Mouse (Mus musculus) retina, postnatal 7 days (tissue): ENCODE measurements around the gene Ect2.

Experiments
- DNase-seq: peaks from one replicate; pipeline ENCODE4 v3.0.0-alpha.2; 2012; ENCODE audit warnings: low read depth, low spot score

Gene Ect2

DNA sequence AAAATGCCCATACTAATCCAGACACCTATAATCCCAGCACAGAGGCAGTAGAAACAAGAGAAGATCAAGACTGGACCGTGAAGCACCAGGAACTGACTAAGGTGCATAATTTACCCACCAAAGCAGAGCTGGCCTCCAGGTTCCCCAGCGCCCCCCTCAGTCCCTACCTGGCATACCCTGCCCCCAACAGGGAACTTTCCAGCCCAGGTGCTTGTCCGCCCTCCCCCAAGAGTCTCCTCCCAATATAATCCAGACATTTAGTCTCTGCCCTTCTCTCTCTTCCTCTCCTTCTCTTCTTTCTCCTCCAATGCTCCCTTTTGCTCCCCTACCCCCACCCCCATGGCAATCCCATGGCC lies 2.9 kb upstream of the Ect2 start:
- no peak for DNase-seq

DNA sequence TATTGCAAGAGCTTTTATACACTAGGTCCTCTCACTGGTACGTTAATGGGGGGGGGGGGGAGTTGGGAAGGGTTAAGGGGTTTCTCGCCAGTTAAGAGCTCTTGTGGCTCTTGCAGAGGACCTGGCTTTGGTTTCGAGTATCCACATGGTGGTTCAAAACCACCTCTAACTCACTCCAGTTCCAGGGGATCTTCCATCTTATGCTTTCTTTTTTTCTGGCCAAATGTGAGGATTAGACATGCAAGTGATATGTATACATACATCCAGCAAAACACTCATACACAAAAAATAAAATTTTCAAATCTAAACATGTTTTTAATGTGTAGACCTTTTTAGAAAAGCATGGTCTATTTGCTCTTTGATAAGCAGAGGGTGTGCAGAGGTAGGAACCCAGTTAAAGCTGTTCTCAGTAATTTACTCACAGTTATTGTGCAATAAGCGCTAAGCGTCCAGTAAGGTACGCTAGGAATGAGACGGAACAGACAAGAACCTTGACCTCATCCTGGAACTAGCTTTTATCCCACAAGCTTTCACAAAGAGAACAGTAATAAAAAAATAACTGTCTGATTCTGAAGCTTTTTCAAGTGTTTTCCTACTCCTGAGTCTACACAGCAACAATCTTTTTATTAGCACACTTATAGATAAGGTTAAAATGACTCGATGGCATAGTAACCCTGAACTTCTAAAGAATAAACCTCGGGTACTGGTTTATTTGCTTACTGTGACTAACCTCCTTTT lies 2.3 kb upstream of the Ect2 start:
- no peak for DNase-seq

DNA sequence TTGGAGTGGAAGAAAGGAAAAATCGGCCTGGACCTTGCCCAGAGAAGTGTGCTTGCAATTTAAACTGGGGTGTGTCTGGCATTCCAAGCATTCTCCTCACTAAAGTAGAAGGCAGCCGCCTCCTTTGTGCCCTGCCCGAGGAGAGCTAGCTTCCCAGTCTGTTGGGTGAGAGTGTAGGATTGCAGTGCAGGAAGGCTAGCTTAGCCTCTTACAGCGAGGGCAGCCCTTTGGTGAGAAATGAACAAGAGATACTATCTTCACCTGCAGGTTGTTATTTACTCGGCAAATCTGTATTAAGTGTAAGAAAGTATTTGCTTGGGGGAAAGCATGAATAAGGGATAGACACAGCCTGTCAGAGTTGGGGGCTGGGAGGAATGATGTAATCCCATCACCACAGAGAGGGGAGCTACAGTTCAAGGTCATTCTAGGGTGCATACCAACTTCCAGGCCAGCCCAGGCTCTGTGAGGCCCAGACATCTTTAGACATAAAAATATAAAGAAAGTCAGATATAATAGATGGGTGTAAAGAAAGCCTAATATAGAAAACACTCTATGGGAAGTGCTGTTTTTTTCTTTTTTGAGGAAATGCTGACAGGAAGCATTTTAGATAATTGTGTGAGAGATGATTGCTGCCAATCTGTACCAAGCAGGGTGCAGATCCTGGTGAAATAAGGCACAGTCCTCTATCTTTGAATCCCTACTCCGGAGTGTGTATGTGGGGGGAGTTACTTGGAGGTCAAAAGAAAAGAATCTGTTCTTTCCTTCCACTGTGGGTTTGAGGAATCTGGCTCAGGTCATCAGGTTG lies 1.6 kb upstream of the Ect2 start:
- DNase-seq = no peak

DNA sequence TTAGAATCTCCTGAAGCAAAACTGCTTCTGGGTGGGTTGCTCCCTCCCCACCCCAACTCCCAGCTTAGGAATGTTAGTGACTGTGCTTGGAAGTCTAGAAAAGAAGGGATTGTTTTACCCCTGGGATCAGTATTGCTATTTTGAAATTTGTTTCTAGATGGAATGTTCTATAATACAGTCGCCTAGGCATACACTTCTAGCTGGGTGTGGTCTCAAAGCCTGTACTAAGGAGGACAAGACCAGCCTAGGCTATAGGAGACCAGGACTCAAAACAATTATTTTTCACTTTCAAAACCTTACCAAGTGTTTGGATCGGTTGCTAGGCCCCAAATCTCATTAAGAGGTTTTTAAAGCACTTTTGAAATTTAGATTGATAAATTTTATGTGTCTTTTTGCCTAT lies 602 bp upstream of the Ect2 start:
- DNase-seq = no peak

DNA sequence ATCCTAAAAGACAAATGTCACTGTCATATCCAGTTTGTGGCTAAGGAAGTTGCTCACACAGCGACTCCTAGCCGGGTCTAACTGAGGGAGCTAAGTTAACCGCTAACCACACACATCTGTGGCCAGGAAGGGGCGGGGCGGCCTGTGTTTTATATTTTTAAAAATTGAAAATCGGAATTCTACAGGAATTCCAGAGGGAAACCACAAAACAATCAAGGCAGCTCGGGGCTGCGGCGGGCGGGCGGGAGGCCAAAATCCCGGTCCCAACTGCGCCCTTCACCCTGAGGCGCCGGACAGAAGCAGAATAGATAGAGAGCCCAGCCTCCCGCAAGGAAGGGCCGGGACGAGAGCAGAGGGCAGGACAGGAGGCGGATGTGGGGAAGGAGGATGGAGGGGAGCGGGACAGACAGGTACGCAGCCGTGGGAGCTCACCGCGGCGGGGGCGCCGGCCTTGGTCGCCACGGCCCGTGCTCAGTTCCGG lies 447 bp downstream of the Ect2 start:
- no peak for DNase-seq

DNA sequence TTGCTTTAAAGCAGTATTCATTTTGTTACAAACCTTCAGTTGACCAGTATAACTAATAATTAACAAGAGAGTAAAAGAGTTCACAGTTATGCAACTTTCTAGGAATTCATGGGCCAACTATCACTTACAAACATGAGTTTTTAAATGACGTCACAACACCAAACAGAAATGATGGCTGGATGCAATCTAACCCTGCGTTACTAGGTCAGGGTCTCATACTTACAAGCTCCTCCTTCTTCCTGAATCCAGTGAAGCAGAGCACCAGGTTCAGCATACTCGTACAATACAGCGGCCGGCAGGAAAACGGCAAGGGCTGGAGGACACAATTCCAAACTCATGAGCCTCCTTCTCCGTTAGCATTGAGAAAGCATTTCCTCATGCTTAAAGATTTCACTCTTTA lies 7.9 kb downstream of the Ect2 start:
- no peak for DNase-seq

DNA sequence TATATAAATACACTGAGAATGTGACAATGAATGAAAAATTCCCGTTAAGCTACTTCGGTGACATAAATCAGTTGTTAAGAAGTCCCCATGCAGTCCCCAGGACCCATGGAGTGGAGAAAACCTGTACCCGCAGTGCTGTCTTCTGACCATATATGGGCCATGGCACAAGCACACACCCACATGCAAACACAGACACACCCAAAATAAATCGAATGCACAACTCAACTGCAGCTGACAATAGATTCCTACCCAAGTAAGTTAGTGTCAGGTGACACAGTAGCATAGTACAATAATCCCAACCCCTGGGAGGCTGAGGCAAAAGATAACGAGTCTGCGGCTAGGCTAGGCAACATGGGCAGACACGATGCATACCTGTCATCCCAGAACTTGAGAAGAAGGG lies 10.1 kb downstream of the Ect2 start:
- no peak for DNase-seq

DNA sequence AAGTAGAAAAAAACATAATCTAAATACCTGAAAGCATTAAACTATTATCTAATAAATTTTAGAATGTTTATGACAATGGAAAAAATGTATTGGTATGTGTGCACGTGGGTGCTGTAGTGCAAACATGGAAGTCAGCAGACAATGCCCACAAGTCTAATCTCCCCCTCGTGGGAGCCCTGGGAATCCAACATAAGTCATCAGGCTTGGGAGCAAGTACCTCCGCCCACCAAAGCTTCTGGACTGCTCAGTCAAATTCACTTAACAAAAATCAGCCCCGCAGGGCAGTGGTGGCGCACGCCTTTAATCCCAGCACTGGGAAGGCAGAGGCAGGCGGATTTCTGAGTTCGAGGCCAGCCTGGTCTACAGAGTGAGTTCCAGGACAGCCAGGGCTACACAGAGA lies 13.6 kb downstream of the Ect2 start:
- DNase-seq = no peak

DNA sequence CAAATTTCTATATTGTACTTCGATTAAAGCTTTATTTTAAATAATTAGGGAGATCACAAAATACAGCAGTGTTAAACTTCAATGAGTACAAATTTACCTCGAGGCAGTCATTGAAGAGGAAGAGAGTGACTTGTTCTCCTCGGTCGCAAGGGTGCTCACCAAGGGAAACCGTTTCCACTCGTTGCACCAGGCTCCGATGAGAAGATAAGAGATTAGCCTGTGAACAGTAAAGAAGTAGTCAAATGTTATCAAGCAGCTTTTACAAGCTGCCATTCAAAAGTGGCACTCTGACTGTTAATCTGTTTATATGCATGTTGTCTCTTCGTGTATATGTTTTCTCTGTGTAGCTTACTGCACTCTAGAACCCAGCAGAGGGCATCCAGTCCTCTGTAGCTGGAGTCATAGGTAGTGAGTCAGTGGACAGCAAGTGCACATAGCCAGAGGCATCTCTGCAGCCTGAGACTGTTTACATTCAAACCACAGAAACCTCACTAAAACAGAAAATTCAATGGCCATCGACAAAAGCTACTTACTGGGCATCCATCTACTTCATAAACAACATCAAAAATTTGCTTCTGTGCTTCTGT lies 31.7 kb downstream of the Ect2 start:
- no peak for DNase-seq

DNA sequence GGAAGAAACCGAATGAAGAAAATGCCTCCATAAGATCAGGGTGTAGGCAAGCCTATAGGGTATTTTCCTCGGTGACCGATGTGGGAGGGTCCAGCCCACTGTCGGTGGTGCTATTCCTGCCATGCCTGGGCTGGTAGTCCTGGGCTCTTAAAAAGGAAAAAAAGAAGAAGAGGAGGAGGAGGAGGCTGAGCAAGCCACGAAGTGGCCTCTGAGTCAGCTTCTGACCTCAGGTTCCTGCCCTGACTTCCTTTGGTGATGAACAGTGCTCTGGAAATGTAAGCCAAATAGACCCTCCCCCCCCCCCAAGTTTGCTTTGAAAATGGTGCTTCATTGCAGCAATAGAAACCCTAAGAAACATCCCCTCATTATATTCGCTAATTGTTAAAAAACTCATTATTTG lies 32.7 kb downstream of the Ect2 start:
- no peak for DNase-seq

DNA sequence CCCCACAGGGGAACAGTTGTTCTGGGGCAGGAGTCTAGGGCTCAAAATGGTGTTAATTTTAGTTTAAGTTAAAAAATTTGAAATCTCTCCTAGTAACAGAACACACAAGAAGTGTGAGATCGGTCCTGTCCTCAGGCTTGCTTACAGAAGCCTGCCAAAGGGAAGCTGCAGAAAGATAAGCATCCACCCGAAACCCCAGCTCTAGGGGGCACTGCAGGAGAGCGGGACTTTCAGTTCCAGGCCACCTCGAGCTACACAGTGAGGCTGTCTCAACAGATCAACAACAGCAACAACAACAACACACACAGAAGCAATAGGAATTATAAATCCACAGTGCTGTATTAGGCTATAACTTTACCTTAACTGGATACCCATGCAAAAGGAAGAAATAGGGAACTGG lies 35.5 kb downstream of the Ect2 start:
- no peak for DNase-seq

DNA sequence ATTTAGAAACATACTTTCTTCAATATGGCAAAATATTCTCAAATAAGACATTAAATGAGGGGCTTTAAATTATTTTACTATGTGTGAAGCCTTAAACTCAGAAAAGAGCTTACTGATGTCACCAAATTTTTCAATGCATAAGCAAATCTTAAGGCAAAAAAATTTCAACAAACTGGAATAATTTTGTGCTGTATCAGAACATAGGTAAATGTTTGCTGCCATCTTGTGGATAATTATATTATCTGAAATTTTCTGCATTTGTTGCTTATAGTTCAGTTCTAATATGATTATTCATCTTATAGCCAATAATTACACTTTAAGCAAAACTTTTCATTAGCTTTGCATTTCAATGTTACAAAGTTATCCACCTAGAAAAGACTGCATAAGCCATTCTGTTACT lies 42.8 kb downstream of the Ect2 start:
- no peak for DNase-seq

DNA sequence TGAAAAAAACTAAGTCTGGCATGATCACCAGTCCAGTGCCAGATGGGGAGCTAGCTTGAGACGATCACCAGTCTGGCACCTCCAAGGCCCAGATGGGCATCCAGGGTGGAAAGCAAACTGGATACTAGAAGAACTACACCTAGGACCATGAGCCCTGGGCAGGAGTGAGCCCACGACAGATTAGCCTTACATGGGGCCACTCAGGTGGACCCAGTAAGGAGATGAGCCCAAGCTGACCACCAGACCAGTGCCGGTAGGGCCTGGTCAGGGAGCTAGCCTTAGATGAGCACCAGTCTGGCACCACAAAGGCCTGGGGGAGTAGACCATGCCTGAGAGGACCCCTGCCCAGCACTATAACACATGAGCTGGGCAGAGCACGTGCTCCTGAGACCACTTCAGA lies 44.6 kb downstream of the Ect2 start:
- DNase-seq = no peak

DNA sequence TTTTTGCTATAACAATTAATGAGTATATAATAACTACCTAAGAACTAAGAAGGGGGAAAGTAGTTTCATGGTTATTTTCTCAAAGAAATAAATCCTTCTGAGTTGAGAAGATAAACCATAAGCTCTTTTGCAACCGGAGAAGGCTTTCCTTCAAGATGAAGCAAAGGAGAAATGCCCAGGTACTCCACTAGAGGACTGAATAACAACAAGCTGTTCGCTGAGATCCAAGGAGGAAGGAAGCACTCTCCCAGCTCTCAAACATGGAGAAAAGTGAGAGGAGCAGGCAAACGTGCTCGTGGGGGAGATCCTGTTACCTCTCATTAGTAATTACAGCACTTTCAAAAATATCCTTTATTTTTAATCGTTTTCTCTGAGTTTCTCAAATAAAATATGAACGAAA lies 46.5 kb downstream of the Ect2 start:
- no peak for DNase-seq

DNA sequence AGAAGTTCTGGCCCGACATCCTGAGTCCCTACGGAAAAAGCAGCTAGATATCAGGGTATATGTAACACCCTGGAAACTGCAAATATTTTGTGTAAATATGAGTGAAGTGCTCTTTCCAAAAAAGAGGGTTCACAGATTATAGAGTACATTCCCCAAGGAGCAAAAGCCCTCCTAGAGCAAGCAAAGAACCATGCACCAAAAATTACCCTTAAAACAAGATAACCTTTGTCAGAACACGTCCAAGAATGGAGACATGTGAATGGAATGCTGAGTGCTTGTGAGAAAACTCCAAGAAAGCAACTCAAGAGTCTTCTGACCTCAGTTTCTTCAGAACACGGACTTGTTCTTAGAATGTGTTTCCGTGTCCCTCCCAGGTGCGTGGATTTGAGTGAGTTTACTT lies 50.7 kb downstream of the Ect2 start:
- DNase-seq = no peak

DNA sequence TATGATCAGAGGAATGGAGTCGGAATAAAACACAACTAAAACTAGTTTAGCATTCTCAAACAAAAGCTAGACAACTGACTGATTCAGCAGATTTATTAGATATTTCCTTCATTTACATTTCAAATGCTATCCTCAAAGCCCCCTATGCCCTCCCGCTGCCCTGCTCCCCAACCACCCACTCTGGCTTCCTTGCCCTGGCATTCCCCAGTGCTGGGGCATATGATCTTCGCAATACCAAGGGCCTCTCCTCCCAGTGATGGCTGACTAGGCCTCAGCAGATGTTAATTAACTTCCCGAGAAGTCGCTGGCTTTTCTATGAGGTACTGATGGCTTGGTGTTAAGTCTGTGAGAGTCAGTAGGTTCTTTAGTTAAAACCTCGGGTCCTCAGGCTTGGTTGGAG lies 55.0 kb downstream of the Ect2 start:
- no peak for DNase-seq

DNA sequence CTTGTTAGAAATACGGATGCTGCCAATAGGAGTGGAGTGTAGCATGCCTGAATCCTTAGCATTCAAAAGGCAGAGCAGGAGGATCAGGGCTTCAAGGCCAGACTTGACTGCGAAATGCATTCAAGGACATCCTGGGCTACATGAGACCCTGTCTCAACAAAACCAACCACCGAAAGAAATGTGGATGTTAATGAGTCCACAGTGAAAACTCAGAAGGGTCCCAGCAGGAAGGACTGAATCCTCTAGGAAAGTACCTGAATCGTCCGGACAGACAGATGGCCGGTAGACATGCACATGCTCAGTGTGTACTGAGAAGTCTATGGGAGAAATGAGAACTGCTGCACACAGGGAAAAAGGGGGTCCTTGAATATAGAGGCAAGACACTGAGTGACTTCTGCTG lies 67.5 kb downstream of the Ect2 start:
- no peak for DNase-seq

DNA sequence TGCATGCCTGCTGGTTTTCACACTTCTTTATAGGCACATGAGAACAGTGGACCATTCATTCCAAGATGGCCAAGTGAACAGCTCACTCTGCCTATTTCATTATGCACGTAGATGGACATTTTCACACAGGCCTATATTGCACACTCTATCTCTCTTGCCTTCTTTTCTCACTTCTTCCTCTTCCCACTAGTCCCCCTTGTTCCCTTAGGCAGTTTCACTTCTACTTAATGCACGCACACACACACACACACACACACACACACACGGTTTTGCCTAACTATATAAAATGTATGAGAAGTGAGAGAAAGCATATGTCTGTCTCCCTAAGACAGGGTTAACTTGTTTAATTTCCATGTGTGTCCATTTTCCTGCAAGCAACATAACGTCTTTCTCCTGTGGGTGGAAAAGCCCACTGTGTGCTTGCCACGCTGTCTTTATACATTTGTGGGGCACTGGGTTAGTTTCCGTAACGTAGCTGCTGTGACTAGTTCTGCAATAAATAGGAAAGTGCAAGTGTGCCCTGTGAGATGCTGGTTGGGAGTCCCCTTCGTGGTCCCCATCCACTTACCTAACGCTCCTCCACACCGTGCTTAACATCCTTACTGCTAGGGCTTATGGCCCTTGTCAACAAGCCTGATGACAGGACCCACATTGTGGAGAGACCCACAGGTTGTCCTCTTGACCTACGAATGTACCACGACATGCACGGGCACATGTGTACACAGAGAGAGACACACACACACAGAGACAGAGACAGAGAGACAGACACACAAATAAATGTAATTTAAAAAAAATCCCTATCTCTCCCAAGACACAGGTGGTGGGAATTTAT lies 72.2 kb downstream of the Ect2 start:
- no peak for DNase-seq

DNA sequence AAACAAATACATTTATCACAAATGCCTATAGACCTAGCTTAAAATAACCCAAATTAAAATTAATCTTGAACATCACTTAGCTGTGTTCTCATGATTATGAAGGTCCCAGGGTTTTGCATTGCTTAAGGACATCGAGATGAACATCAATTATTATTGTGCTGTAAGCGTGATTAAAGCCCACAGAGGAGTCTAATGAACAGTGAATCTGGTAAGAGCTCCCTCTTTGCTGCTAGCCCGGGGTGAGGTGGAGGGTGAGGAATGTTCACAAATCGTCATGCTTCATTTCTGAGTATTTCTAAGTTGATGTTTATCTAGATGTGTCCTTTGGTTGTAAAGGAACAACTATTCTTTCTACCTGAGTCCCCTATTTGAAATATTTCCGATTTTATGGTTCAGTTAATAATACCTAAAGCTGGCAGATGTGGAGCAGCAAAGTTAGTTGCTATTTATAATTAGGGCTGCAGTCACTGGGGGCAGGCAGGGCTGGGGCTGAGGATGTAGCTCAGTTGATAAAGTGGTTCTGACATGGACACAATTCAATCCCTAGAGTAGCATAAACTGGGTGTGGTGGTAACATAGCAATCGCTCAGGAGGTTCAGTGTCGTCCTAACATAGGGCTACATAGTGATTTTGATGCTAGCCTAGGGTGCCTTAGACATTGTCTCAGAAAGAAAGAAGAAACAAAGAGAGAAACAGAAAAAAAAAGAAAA lies 73.5 kb downstream of the Ect2 start:
- no peak for DNase-seq

DNA sequence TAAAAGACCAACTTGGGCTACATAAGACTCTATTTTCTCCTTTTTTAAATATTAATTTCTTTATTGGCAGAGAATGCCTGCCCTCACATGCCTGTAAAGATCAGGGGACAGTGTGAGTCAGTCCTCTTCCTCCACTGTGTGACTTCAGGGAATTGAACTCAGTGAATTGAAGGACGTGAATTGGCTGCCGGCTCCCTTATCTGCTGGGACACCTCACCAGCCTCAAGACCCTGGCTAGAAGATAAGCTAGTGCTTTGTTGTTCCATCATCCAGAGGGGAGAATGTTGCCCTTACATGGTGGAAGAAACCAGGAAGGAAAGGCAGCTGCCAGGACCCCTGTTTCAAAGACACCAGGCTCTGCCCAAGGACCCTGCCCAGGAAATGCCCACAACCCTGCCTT lies 79.8 kb downstream of the Ect2 start:
- no peak for DNase-seq

DNA sequence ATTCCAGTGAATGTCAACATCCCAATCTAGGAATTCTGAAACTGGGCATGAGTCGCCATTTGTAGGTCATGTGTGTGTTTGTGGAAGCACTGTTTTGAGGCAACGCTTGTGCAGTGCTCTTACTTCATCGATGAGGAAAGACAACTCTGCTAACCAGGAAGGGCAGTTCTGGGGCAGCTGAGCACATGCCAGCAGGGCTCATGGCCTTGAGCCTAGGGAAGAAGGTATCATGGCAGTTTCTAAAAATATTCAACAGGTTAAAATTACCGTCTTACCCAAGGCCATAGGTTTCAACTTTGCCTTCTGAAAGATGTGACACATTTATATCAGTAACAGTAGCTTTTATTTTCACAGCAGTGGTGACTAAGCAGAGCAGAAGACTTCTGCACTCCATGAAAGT lies 82.0 kb downstream of the Ect2 start:
- DNase-seq = no peak
